Mouse (Mus musculus): ENCODE results near the gene Tnfsf13b.

GRCm38 (mm10) chr8:10066906-10067305 lies 60.6 kb downstream of the Tnfsf13b start:
- TF ChIP-seq POLR2A (IDR thresholded peaks at IDR 0.05; ENCODE audit: insufficient read depth, low read depth, low read length) (no peak), CTCF (IDR thresholded peaks at IDR 0.05; ENCODE audit: insufficient read depth, low read depth, low read length) (no peak)
